Mouse (Mus musculus) intestine, embryonic 15.5 days (tissue): ENCODE measurements at regions not wholly inside any gene's neighbourhood (a gene's known extent, or its start where the extent isn't known, plus 50 kb on each side); places are given as distances from the start of the nearest gene placed in this dataset.

Source experiments
- ATAC-seq: fragments of 200-750 bp; cut with Nextera tagmentation; 2 replicates; pipeline ENCODE4 v1.8.0; 2017; ENCODE audit warnings: moderate TSS enrichment, moderate library complexity
- H3K27ac ChIP-seq: fragments of 300-500 bp; sonication (generic); 2 replicates; pipeline ENCODE4 v1.5.1; 2015; ENCODE audit warnings: mild to moderate bottlenecking, inconsistent platforms
- H3K27me3 ChIP-seq: fragments of 300-500 bp; sonication (generic); replicated peaks from 2 replicates; pipeline ENCODE4 v1.6.1; 2015; ENCODE audit warnings: inconsistent platforms
- H3K36me3 ChIP-seq: fragments of 300-500 bp; sonication (generic); 2 replicates; pipeline ENCODE4 v1.6.1; 2015; ENCODE audit warnings: inconsistent platforms
- H3K4me1 ChIP-seq: fragments of 300-500 bp; sonication (generic); replicated peaks from 2 replicates; pipeline ENCODE4 v1.6.1; 2015; ENCODE audit warnings: inconsistent platforms
- H3K4me2 ChIP-seq: fragments of 300-500 bp; sonication (generic); replicated peaks from 2 replicates; pipeline ENCODE4 v1.6.1; 2015; ENCODE audit warnings: mild to moderate bottlenecking, inconsistent platforms
- H3K4me3 ChIP-seq: fragments of 300-500 bp; sonication (generic); replicated peaks from 2 replicates; pipeline ENCODE4 v1.5.1; 2015; ENCODE audit warnings: inconsistent platforms
- H3K9ac ChIP-seq: fragments of 300-500 bp; sonication (generic); 2 replicates; pipeline ENCODE4 v1.6.1; 2015; ENCODE audit warnings: inconsistent platforms
- H3K9me3 ChIP-seq: fragments of 300-500 bp; sonication (generic); 2 replicates; pipeline ENCODE4 v1.6.1; 2016; ENCODE audit warnings: inconsistent platforms
- WGBS: fragments of 180-500 bp; shearing (Covaris S2); methylation state at CpG from one replicate; pipeline ENCODE4 v1.1.7; 2015; 5-methylcytosine and 5-hydroxymethylcytosine counted together

- Histone ChIP-seq H3K27me3 (no peaks in the 10 kb centered on the region), H3K9ac (no peak overlapping the region), H3K36me3 (no peaks in the 10 kb centered on the region), H3K4me2 (no peak overlapping the region), H3K4me3 (no peak overlapping the region), H3K9me3 (no peaks in the 10 kb centered on the region), H3K27ac (no peak overlapping the region), H3K4me1 (no peaks in the 10 kb centered on the region)
- no peak for ATAC-seq
- WGBS: 88% methylated on average over 5 of the region's 5 CpGs
Observed at GRCm38 (mm10) chr5:43130901-43131557, 101.9 kb upstream of the Cpeb2 start.

GRCm38 (mm10) chr5:43133672-43134071, 99.3 kb upstream of the Cpeb2 start:
- Histone ChIP-seq H3K4me1 (no peaks in the 10 kb centered on the region), H3K9me3 (no peaks in the 10 kb centered on the region), H3K27me3 (no peaks in the 10 kb centered on the region), H3K36me3 (no peaks in the 10 kb centered on the region), H3K9ac (no peak overlapping the region), H3K27ac (no peak overlapping the region), H3K4me2 (no peak overlapping the region), H3K4me3 (no peak overlapping the region)
- WGBS: 83% methylated on average over 3 of the region's 3 CpGs
- no peak for ATAC-seq

GRCm38 (mm10) chr5:43136142-43136541, 96.8 kb upstream of the Cpeb2 start:
- H3K4me2 ChIP-seq: no peak overlapping the region
- H3K27me3 ChIP-seq: no peaks in the 10 kb centered on the region
- H3K9me3 ChIP-seq: no peaks in the 10 kb centered on the region
- no peak for ATAC-seq
- no peaks in the 10 kb centered on the region for H3K4me1 ChIP-seq
- H3K4me3 ChIP-seq: no peak overlapping the region
- no peak overlapping the region for H3K9ac ChIP-seq
- WGBS: 89% methylated on average over 4 of the region's 4 CpGs
- H3K27ac ChIP-seq: no peak overlapping the region
- no peaks in the 10 kb centered on the region for H3K36me3 ChIP-seq

- Histone ChIP-seq H3K4me2 (no peak overlapping the region), H3K4me3 (no peak overlapping the region), H3K27me3 (no peaks in the 10 kb centered on the region), H3K9ac (no peak overlapping the region), H3K27ac (no peak overlapping the region), H3K36me3 (no peaks in the 10 kb centered on the region), H3K4me1 (no peaks in the 10 kb centered on the region), H3K9me3 (no peaks in the 10 kb centered on the region)
- WGBS: 76% methylated on average over 5 of the region's 5 CpGs
- no peak for ATAC-seq
Observed at GRCm38 (mm10) chr5:43137777-43138176, 95.2 kb upstream of the Cpeb2 start.

- Histone ChIP-seq H3K4me3 (no peak overlapping the region), H3K36me3 (no peaks in the 10 kb centered on the region), H3K27ac (no peak overlapping the region), H3K9ac (no peak overlapping the region), H3K9me3 (no peaks in the 10 kb centered on the region), H3K4me2 (no peak overlapping the region), H3K27me3 (no peaks in the 10 kb centered on the region), H3K4me1 (no peaks in the 10 kb centered on the region)
- 88% methylated on average over 4 of the region's 4 CpGs for WGBS
- no peak for ATAC-seq
Observed at GRCm38 (mm10) chr5:43138931-43139486, 94.0 kb upstream of the Cpeb2 start.

- Histone ChIP-seq H3K9me3 (no peaks in the 10 kb centered on the region), H3K27ac (no peak overlapping the region), H3K36me3 (no peaks in the 10 kb centered on the region), H3K4me2 (no peak overlapping the region), H3K9ac (no peak overlapping the region), H3K4me3 (no peak overlapping the region), H3K4me1 (no peaks in the 10 kb centered on the region), H3K27me3 (no peaks in the 10 kb centered on the region)
- 79% methylated on average over 1 of the region's 1 CpGs for WGBS
- ATAC-seq: no peak
Observed at GRCm38 (mm10) chr5:43139813-43140212, 93.2 kb upstream of the Cpeb2 start.

- no peaks in the 10 kb centered on the region for H3K27me3 ChIP-seq
- no peak overlapping the region for H3K27ac ChIP-seq
- H3K4me2 ChIP-seq: no peak overlapping the region
- no peak overlapping the region for H3K4me3 ChIP-seq
- no peak overlapping the region for H3K9ac ChIP-seq
- ATAC-seq: no peak
- no peaks in the 10 kb centered on the region for H3K9me3 ChIP-seq
- no peaks in the 10 kb centered on the region for H3K4me1 ChIP-seq
- no peaks in the 10 kb centered on the region for H3K36me3 ChIP-seq
- WGBS: 86% methylated on average over 6 of the region's 6 CpGs
Observed at GRCm38 (mm10) chr5:43145939-43146338, 87.0 kb upstream of the Cpeb2 start.

GRCm38 (mm10) chr5:43146928-43147327, 86.0 kb upstream of the Cpeb2 start:
- 92% methylated on average over 2 of the region's 2 CpGs for WGBS
- no peak overlapping the region for H3K4me2 ChIP-seq

GRCm38 (mm10) chr5:43148486-43148885, 84.5 kb upstream of the Cpeb2 start:
- Histone ChIP-seq H3K27me3 (no peaks in the 10 kb centered on the region), H3K36me3 (no peaks in the 10 kb centered on the region), H3K9ac (no peak overlapping the region), H3K4me2 (no peak overlapping the region), H3K27ac (no peak overlapping the region), H3K4me3 (no peak overlapping the region), H3K9me3 (no peaks in the 10 kb centered on the region), H3K4me1 (no peaks in the 10 kb centered on the region)
- 0 out of 2 replicates have a peak, but pooled peaks have one; percentile 36 for ATAC-seq
- WGBS: 38% methylated on average over 9 of the region's 9 CpGs

More at GRCm38 (mm10) chr5:43146928-43147327, 86.0 kb upstream of the Cpeb2 start:
- Histone ChIP-seq H3K9ac (no peak overlapping the region), H3K4me1 (no peaks in the 10 kb centered on the region), H3K4me3 (no peak overlapping the region), H3K27ac (no peak overlapping the region), H3K27me3 (no peaks in the 10 kb centered on the region), H3K9me3 (no peaks in the 10 kb centered on the region), H3K36me3 (no peaks in the 10 kb centered on the region)
- no peak for ATAC-seq

GRCm38 (mm10) chr5:43149559-43149958, 83.4 kb upstream of the Cpeb2 start:
- Histone ChIP-seq H3K4me2 (no peak overlapping the region), H3K4me3 (no peak overlapping the region), H3K9ac (no peak overlapping the region), H3K36me3 (no peaks in the 10 kb centered on the region), H3K9me3 (no peaks in the 10 kb centered on the region), H3K27ac (no peak overlapping the region), H3K27me3 (no peaks in the 10 kb centered on the region), H3K4me1 (no peaks in the 10 kb centered on the region)
- 28% methylated on average over 4 of the region's 4 CpGs for WGBS
- ATAC-seq: peak; percentile 23; the same call in 1 of the 2 replicates

- 73% methylated on average over 3 of the region's 3 CpGs for WGBS
- ATAC-seq: no peak
- no peaks in the 10 kb centered on the region for H3K4me1 ChIP-seq
- no peak overlapping the region for H3K4me3 ChIP-seq
- H3K27ac ChIP-seq: no peak overlapping the region
- no peaks in the 10 kb centered on the region for H3K9me3 ChIP-seq
- H3K27me3 ChIP-seq: no peaks in the 10 kb centered on the region
- H3K9ac ChIP-seq: no peak overlapping the region
- no peaks in the 10 kb centered on the region for H3K36me3 ChIP-seq
- no peak overlapping the region for H3K4me2 ChIP-seq
Observed at GRCm38 (mm10) chr5:43151099-43151774, 81.7 kb upstream of the Cpeb2 start.

GRCm38 (mm10) chr5:43152119-43152611, 80.8 kb upstream of the Cpeb2 start:
- H3K36me3 ChIP-seq: no peaks in the 10 kb centered on the region
- no peak overlapping the region for H3K4me3 ChIP-seq
- no peaks in the 10 kb centered on the region for H3K9me3 ChIP-seq
- no peak overlapping the region for H3K27ac ChIP-seq
- 54% methylated on average over 8 of the region's 8 CpGs for WGBS
- no peak overlapping the region for H3K4me2 ChIP-seq
- no peaks in the 10 kb centered on the region for H3K27me3 ChIP-seq
- no peak overlapping the region for H3K9ac ChIP-seq
- ATAC-seq: no peak
- H3K4me1 ChIP-seq: no peaks in the 10 kb centered on the region
